Mouse (Mus musculus) hindlimb bud, embryonic 11.5 days (tissue): ENCODE measurements at regions not wholly inside any gene's neighbourhood (a gene's known extent, or its start where the extent isn't known, plus 50 kb on each side); places are given as distances from the start of the nearest gene placed in this dataset.

Experiments used
- DNase-seq: peaks from one replicate; pipeline ENCODE4 v3.0.0-alpha.2; 2012; ENCODE audit warnings: low read depth, low spot score; ENCODE audit errors: extremely low spot score

DNA sequence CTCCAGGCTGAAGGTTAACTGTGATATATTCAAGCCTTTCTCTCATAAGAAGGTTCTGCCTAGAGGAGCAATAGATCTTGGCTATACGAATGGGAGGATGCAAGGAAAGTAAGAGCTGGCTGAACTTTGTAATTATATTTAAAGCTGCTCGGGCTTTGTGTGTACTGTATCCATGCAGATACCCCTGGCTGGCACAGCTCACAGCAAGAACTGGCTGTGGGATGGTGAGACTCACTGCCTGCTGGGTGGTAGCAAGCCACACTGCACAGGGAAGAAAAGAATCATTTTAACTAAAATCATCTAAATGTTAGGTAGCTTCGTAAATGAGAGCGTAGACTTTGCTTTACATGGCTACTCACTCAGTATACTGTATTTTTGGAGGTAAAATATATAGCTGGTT lies 599.2 kb downstream of the Bcl11a start:
- no peak for DNase-seq

- DNase-seq = no peak
These were observed 601.7 kb downstream of the Bcl11a start for GRCm38 (mm10) chr11:24679581-24679980.

GRCm38 (mm10) chr11:24682423-24682822 lies 604.6 kb downstream of the Bcl11a start:
- DNase-seq = no peak

- peak; percentile 72 for DNase-seq
These were observed 608.0 kb downstream of the Bcl11a start for GRCm38 (mm10) chr11:24685545-24686467.

- no peak for DNase-seq
These were observed 610.4 kb downstream of the Bcl11a start for GRCm38 (mm10) chr11:24688160-24688782.

DNA sequence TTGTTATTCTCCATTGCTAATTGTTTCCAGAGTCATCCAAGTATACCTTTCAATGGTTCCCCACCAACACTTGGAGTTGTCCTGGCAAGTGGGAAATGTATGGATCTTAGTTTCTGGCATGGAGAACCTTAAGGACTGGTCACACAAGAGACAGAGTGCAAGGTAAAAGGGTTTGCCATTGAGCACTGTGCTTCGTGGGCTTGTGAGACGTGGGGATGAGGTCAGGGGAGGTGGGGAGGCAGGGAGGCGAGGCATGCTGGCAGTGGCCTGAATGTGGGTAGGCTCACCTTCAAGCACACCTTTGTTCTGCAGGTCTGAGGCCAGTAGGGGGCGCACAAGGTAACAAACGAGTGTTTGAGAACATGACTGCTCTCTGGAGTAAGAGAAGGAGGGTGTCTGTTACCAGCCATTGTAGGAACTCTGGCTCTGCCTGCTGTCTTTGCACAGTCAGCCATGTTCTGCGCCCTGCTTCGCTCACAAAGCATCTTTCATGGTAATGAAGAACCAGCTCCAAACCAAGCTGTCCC lies 612.0 kb downstream of the Bcl11a start:
- DNase-seq = no peak

- DNase-seq = no peak
These were observed 616.1 kb downstream of the Bcl11a start for GRCm38 (mm10) chr11:24693926-24694325.

DNA sequence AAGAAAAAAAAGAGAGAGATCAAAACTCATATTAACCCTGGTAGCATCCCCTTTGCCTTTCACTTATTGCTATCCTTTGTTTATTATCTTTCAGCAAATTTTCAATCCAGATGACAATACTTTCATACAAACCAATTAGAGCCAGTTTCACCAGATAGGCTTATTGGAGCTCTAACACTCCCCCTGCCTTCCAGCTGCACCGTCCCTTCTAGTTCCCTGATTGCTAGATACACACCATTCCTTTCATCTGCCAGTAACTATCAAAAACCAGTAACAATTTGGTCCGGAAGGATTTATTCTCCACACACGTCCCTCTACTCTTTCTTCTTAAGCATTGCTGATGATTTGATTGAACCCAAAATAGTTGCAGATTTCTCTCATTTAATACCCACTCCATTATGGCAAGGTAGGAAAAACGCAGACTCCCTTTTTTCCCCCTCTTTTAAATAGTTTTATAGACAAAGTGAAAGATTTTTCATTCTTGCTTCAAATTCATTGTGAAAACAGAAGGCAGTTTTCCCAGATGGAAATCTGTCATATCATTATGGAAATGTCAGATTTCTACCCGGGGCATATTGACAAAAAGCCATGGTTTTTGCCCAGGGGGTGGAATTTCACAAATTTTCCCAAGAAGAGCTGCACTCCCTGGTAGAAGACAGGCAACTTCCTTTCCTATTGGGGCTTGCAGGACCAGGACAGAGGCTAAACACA lies 617.3 kb downstream of the Bcl11a start:
- DNase-seq = no peak

DNA sequence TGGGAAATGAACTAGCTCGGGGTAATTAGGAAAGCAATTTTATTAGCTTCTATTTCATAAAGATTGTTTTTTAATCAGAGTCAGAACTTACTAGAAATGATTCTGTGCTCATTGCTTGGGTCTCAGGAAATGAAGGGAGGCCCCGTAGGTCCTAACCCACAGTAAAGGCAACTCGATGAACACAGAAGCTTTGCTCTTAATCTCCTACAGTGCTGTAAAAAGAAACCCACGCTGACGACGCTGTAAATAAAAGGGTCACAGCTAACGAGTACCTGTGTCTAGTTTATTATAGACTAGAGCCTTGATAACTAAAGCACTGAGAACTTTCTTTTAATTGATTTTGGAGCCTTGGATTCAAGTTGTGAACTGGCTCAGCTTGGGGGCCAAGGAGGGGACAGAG lies 618.7 kb downstream of the Bcl11a start:
- no peak for DNase-seq

GRCm38 (mm10) chr11:24708790-24709189 lies 630.9 kb downstream of the Bcl11a start:
- DNase-seq = no peak

DNA sequence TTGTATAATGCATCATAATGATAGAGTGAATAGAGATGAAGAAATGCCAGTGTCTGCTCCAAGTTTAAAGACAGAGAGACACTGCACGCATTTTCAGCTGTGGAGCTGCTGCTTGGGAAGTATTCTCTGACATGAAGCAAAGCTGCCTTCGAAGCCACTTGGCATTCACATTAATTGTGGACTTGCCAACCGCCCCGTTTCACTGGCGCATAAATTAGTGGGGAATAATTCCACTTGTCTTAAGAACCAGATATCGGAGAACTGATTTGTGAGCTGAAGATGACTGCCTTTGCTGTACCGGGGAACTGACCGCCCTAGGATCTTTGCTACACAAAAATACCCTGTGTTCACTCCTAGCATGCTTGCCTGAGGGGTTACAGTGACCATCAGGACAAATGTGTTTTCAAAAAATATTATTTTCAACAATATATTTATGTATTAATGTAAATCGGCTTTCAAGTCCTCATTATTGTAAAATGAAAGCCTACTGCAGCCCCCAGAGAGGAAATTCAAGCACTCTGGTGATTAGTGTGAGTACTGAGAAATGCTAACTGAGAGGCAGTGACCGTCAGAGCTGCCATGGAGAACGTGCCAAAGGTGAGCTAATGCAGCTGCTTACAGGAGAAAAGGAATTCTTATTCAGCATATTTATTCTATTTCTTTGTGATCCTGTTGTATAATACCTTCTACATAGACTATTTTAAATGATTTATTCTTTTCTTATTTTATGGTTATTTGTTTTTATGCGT lies 638.9 kb downstream of the Bcl11a start:
- DNase-seq = no peak

DNA sequence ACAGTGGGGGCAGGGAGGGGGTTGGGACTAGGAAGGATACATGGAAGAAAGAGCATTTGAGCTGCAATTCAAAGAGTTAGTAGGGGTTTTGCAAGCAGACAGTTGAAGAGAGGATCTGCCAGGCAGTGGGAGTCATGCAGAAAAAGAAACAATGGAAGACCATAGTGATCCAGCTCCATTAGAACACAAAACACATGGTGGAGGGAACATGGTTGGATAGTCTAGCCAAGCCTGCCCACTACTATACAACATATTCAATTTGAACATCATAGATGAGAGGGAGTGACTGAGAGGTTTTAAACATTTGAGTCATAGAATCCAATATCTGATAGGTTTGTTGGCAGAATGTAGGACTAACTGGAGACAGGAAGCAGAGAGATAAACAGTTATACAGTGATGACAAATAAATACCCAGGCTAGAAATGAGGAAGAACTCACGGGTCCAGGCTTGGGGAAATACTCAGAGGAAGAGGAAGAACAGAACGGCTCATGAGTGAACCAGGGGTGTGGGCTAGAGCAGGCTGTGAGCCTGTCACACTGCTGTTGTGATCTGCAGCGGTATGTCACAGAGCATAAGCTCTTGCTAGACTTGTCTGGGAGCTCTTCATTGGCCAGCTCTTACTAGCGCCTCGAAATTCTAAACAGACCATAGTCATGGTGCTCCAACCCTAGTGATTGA lies 646.5 kb downstream of the Bcl11a start:
- no peak for DNase-seq

GRCm38 (mm10) chr11:24726331-24726730 lies 648.5 kb downstream of the Bcl11a start:
- DNase-seq = no peak

- no peak for DNase-seq
These were observed 649.5 kb downstream of the Bcl11a start for GRCm38 (mm10) chr11:24727404-24727803.

DNA sequence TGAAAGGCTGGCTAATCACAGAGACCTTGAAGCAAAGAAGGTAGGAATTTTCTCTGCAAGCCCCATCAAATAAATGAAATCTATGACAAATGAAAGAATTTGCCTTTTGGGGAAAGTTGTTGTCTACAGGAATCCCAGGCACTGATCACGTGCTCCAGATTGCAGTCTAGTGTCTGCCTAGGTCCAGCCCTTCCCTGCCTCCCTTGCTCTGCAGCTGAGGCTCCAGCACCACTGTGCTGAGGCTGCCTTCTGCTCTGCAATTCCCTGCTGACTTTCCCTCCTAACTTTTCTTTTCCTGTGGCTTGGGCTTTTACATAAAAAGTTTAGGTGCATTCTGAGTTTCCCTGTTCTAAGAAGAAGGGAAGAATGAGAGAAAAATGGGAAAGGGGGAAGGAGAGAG lies 653.6 kb downstream of the Bcl11a start:
- no peak for DNase-seq

GRCm38 (mm10) chr11:24739710-24740255 lies 661.9 kb downstream of the Bcl11a start:
- no peak for DNase-seq

GRCm38 (mm10) chr11:24740466-24740865 lies 662.6 kb downstream of the Bcl11a start:
- no peak for DNase-seq

GRCm38 (mm10) chr11:24742561-24742960 lies 664.7 kb downstream of the Bcl11a start:
- DNase-seq = no peak

DNA sequence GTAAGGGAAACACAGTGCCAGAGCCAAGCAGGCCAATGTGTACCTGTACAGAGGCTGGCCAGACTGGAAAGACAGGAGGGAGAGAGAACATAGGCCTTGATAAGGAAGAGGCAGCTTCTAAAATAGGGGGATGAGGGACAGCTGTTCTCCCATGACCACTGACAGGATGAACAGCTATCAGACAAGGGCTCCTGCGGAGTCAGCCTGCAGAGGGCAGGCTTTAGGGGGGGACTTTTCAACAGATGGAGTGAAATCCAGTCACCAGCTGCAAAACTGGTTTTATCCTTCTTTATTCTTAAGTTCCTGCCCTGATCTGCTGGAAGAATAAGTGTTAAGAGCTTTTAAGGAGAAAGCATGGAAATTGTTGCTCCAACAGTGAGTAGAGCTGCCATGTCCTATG lies 665.6 kb downstream of the Bcl11a start:
- DNase-seq = no peak

- DNase-seq = no peak
These were observed 668.0 kb downstream of the Bcl11a start for GRCm38 (mm10) chr11:24745841-24746240.
